ENCODE assay signal across 8 mouse cellular contexts in the genomic region with DNA sequence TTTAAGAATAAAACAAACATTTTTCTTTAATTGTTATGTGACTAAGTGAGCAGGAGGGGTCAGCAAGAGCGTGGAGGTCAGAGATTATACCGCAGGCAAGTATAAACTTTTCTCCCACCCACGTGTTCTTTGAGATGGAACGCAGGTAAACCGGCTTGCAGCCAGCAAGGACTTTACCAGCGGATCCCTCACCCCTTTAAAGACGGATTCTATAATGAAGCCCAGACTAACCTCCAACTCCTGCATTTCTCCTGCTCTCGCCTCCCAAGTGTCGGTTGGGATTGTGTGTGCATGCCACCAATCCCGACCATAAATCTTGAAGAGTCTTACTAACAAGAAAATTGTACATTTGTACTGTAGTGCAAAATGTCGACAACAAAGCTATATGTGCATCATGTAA.
DNase-seq lines count a peak whose midpoint lies in the region; ATAC-seq and TF ChIP-seq lines count a peak whose summit lies in the region.

No protein-coding gene starts in this region.

- TF ChIP-seq POLR2A in myocyte (IDR thresholded peaks at IDR 0.05; ENCODE audit: insufficient read length, low read depth), result no peak

- H3ac ChIP-seq in myocyte (ENCODE audit: control insufficient read depth, insufficient read length), result no peak overlapping the region

- no peak for DNase-seq in liver, embryonic 11.5 days (ENCODE audit: low spot score)
- no peak for DNase-seq in embryonic facial prominence, embryonic 14.5 days (ENCODE audit: low spot score)
- DNase-seq in layer of hippocampus, adult 18-20 months (ENCODE audit: low spot score in 2 of 2), result no peak
- DNase-seq in layer of hippocampus, postnatal 36 days, result no peak

- peak overlapping the region; percentile 98; the same call in 1 of the 2 replicates for H3K27ac ChIP-seq in liver, embryonic 12.5 days
- no peak overlapping the region for H3K27ac ChIP-seq in liver, embryonic 11.5 days (ENCODE audit: low read depth, low read length)
- H3K27ac ChIP-seq in embryonic facial prominence, embryonic 14.5 days (replicated peaks; ENCODE audit: low read depth, low read length), result peak overlapping the region; percentile 100
- H3K27ac ChIP-seq in hindbrain, embryonic 12.5 days, result peak overlapping the region; percentile 100

- 0 out of 2 replicates have a peak overlapping the region, but pooled peaks have one; percentile 2 for H3K9ac ChIP-seq in liver, embryonic 12.5 days
- no peak overlapping the region for H3K9ac ChIP-seq in liver, embryonic 11.5 days (ENCODE audit: low read depth, low read length)
- H3K9ac ChIP-seq in embryonic facial prominence, embryonic 14.5 days (ENCODE audit: low read depth, low read length), result peak overlapping the region; percentile 88
- no peak overlapping the region for H3K9ac ChIP-seq in hindbrain, embryonic 12.5 days

- no peaks in the 10 kb centered on the region for H3K36me3 ChIP-seq in liver, embryonic 12.5 days
- no peaks in the 10 kb centered on the region for H3K36me3 ChIP-seq in liver, embryonic 11.5 days (ENCODE audit: control insufficient read depth, insufficient read depth, low read length)
- H3K36me3 ChIP-seq in embryonic facial prominence, embryonic 14.5 days (ENCODE audit: control insufficient read depth, insufficient read depth, low read length), result no peaks in the 10 kb centered on the region
- no peaks in the 10 kb centered on the region for H3K36me3 ChIP-seq in hindbrain, embryonic 12.5 days
- H3K36me3 ChIP-seq in myocyte (ENCODE audit: control insufficient read depth, insufficient read depth), result no peaks in the 10 kb centered on the region

- no peak overlapping the region for H3K4me2 ChIP-seq in liver, embryonic 12.5 days
- H3K4me2 ChIP-seq in liver, embryonic 11.5 days, result no peak overlapping the region
- H3K4me2 ChIP-seq in embryonic facial prominence, embryonic 14.5 days (ENCODE audit: low read depth, low read length), result peak overlapping the region; percentile 93
- H3K4me2 ChIP-seq in hindbrain, embryonic 12.5 days (replicated peaks), result 0 out of 2 replicates have a peak overlapping the region, but pooled peaks have one; percentile 22
- peak overlapping the region; percentile 97 for H3K4me2 ChIP-seq in myocyte (ENCODE audit: low read depth)

- no peak overlapping the region for H3K4me3 ChIP-seq in liver, embryonic 12.5 days
- no peak overlapping the region for H3K4me3 ChIP-seq in liver, embryonic 11.5 days (ENCODE audit: low read depth, low read length)
- 0 out of 2 replicates have a peak overlapping the region, but pooled peaks have one; percentile 1 for H3K4me3 ChIP-seq in embryonic facial prominence, embryonic 14.5 days (ENCODE audit: low read depth, low read length)
- H3K4me3 ChIP-seq in hindbrain, embryonic 12.5 days, result no peak overlapping the region
- H3K4me3 ChIP-seq in myocyte, result no peak overlapping the region

- no peaks in the 10 kb centered on the region for H3K79me2 ChIP-seq in myocyte (ENCODE audit: control insufficient read depth, insufficient read depth)

- no peak for ATAC-seq in liver, embryonic 12.5 days
- no peak for ATAC-seq in liver, embryonic 11.5 days (replicated peaks; ENCODE audit: low FRiP score)
- ATAC-seq in embryonic facial prominence, embryonic 14.5 days (ENCODE audit: low read depth), result no peak
- no peak for ATAC-seq in hindbrain, embryonic 12.5 days (ENCODE audit: low FRiP score)
- ATAC-seq in megakaryocyte progenitor cell, adult 5-6 weeks (replicated peaks; ENCODE audit: poor library complexity), result no peak

- peaks cover 37% of the 10 kb centered on the region for H3K4me1 ChIP-seq in liver, embryonic 12.5 days
- H3K4me1 ChIP-seq in liver, embryonic 11.5 days (replicated peaks; ENCODE audit: control insufficient read depth, insufficient read depth, low read length), result peaks cover 9% of the 10 kb centered on the region
- peaks cover 39% of the 10 kb centered on the region for H3K4me1 ChIP-seq in embryonic facial prominence, embryonic 14.5 days (ENCODE audit: control insufficient read depth, insufficient read depth, low read length)
- peaks cover 19% of the 10 kb centered on the region for H3K4me1 ChIP-seq in hindbrain, embryonic 12.5 days

- H3K9me3 ChIP-seq in liver, embryonic 12.5 days (replicated peaks), result no peaks in the 10 kb centered on the region
- no peaks in the 10 kb centered on the region for H3K9me3 ChIP-seq in liver, embryonic 11.5 days (ENCODE audit: control insufficient read depth, low read length)
- no peaks in the 10 kb centered on the region for H3K9me3 ChIP-seq in embryonic facial prominence, embryonic 14.5 days (ENCODE audit: control insufficient read depth, low read length)
- H3K9me3 ChIP-seq in hindbrain, embryonic 12.5 days (replicated peaks), result no peaks in the 10 kb centered on the region; the same call in 1 of the 2 replicates

- WGBS in liver, embryonic 12.5 days (ENCODE audit: insufficient replicate concordance), result 68% methylated on average over 11 of the region's 11 CpGs
- 61% methylated on average over 11 of the region's 11 CpGs for WGBS in liver, embryonic 11.5 days
- WGBS in embryonic facial prominence, embryonic 14.5 days, result 16% methylated on average over 11 of the region's 11 CpGs
- WGBS in hindbrain, embryonic 12.5 days, result 41% methylated on average over 11 of the region's 11 CpGs

- no peaks in the 10 kb centered on the region for H3K27me3 ChIP-seq in liver, embryonic 12.5 days (replicated peaks)
- no peaks in the 10 kb centered on the region for H3K27me3 ChIP-seq in liver, embryonic 11.5 days (replicated peaks; ENCODE audit: control insufficient read depth, insufficient read depth, low read length)
- no peaks in the 10 kb centered on the region for H3K27me3 ChIP-seq in embryonic facial prominence, embryonic 14.5 days (replicated peaks; ENCODE audit: control insufficient read depth, insufficient read depth, low read length)
- no peaks in the 10 kb centered on the region for H3K27me3 ChIP-seq in hindbrain, embryonic 12.5 days
- no peaks in the 10 kb centered on the region for H3K27me3 ChIP-seq in myocyte (ENCODE audit: control insufficient read depth, insufficient read depth, insufficient read length)

TF ChIP-seq in myocyte, 11 proteins besides CTCF, POLR2A, EP300 and RAD21:
- TF ChIP-seq POLR2AphosphoS2 (IDR thresholded peaks at IDR 0.05; ENCODE audit: insufficient read length, low read depth) (no peak), TCF12 (IDR thresholded peaks at IDR 0.05; ENCODE audit: insufficient read depth, poor library complexity, severe bottlenecking) (no peak), MYOD1 (IDR thresholded peaks at IDR 0.05; ENCODE audit: control insufficient read depth in 1 of 3, insufficient read length in 2 of 3, low read depth in 2 of 3) (no peak), USF1 (IDR thresholded peaks at IDR 0.05; ENCODE audit: low read depth) (no peak), CEBPB (IDR thresholded peaks at IDR 0.05; ENCODE audit: insufficient read depth, poor library complexity, severe bottlenecking) (no peak), MYOG (IDR thresholded peaks at IDR 0.05; ENCODE audit: control insufficient read depth in 1 of 3, insufficient read depth in 1 of 3, insufficient read length in 2 of 3, low read depth in 2 of 3) (no peak), MAX (IDR thresholded peaks at IDR 0.05; ENCODE audit: low read depth) (no peak), SRF (IDR thresholded peaks at IDR 0.05; ENCODE audit: control insufficient read depth, insufficient read length, low read depth) (no peak), E2F4 (IDR thresholded peaks at IDR 0.05; ENCODE audit: insufficient read depth) (no peak), TCF3 (IDR thresholded peaks at IDR 0.05; ENCODE audit: insufficient read length, low read depth) (no peak), REST (IDR thresholded peaks at IDR 0.05; ENCODE audit: insufficient read depth, insufficient read length) (no peak)

Comparison
In these comparisons a context has a peak if more than half of its experiments do, and no peak if none do; other contexts are left out.
1. H3K9ac ChIP-seq: peak in liver, embryonic 12.5 days (single experiment) and embryonic facial prominence, embryonic 14.5 days (single experiment); none in liver, embryonic 11.5 days (single experiment) and hindbrain, embryonic 12.5 days (single experiment).
2. H3K4me2 ChIP-seq: peak in embryonic facial prominence, embryonic 14.5 days (single experiment), hindbrain, embryonic 12.5 days (single experiment) and myocyte (single experiment); none in liver, embryonic 12.5 days (single experiment) and liver, embryonic 11.5 days (single experiment).